Mouse (Mus musculus) adrenal gland, postnatal 10 days (tissue): ENCODE results near the gene Ankib1. TPM values are rescaled to one million over a fixed set of nuclear protein-coding genes. Genes with fewer than 3 reads are reported as not detected.
A peak's percentile ranks its signal among the peaks of the same experiment; 100 is the strongest.

Source experiments
- DNase-seq: peaks from one replicate; pipeline ENCODE4 v3.0.0; 2021; ENCODE audit warnings: mixed read lengths
- microRNA-seq: library from miRNA; unstranded; fragments of <30 nt; microRNA quantifications from one replicate; pipeline ENCODE4 v1.2.0, GENCODE M21; 2021
- total RNA-seq, 2 experiments: library from RNA; stranded (reverse); gene quantifications; 2 replicates each; pipeline ENCODE4 v1.2.3; 2021

The Ankib1 gene
- total RNA-seq, 2 experiments from 2014 or later, result 47.8 to 53.0 TPM

GRCm38 (mm10) chr5:3646991-3647707, 155.6 kb downstream of the Ankib1 start:
- DNase-seq, result peak; percentile 63

GRCm38 (mm10) chr5:3646539-3646938, 156.2 kb downstream of the Ankib1 start:
- no peak for DNase-seq

- DNase-seq, result no peak
Observed at GRCm38 (mm10) chr5:3645326-3645725, 157.4 kb downstream of the Ankib1 start.

GRCm38 (mm10) chr5:3644621-3645020, 158.1 kb downstream of the Ankib1 start:
- DNase-seq, result no peak

Small RNAs within 50 kb of the gene (microRNA-seq; reads per million reads assigned to microRNA genes)
- gene Gm22926 (not detected), gene Gm26238 (not detected)

Other genes with a start within 250 kb of the Ankib1 start
- 1 to 10 TPM; 2.2 to 4.9 TPM for gene 1700109H08Rik, start 231.4 kb downstream of the Ankib1 start, total RNA-seq
- 10 to 100 TPM; 17.5 to 30.2 TPM for gene Pex1, start 206.9 kb downstream of the Ankib1 start, total RNA-seq
- gene Rbm48, start 206.3 kb downstream of the Ankib1 start, total RNA-seq, result 10 to 100 TPM in 1 of 2 experiments, 1 to 10 TPM in 1; 8.0 to 11.6 TPM
- not detected for gene Tmbim7, start 151.7 kb downstream of the Ankib1 start, total RNA-seq
- 100 to 1,000 TPM; 121 to 123 TPM for gene Gatad1, start 145.7 kb downstream of the Ankib1 start, total RNA-seq
- gene Krit1, start 259 bp upstream of the Ankib1 start, total RNA-seq, result 10 to 100 TPM; 34.0 to 44.6 TPM
- gene Lrrd1, start 42.2 kb upstream of the Ankib1 start, total RNA-seq, result not detected
- gene Mterf1a, start 91.0 kb upstream of the Ankib1 start, total RNA-seq, result 10 to 100 TPM in 1 of 2 experiments, 1 to 10 TPM in 1; 7.0 to 11.0 TPM
- gene Akap9, start 125.1 kb upstream of the Ankib1 start, total RNA-seq, result 10 to 100 TPM; 54.8 to 75.8 TPM